Mouse (Mus musculus): ENCODE measurements around the gene Poldip2. TPM values are rescaled to one million over a fixed set of nuclear protein-coding genes. Genes with fewer than 3 reads are reported as not detected.
"Not testable (repeated sequence)": the region's sequence is repeated elsewhere in the genome, so short reads cannot be mapped to it uniquely, and the experiment has no call there.

The Poldip2 gene
- total and polyA plus RNA-seq, 2 experiments from 2014 or later, result 134 to 165 TPM

DNA sequence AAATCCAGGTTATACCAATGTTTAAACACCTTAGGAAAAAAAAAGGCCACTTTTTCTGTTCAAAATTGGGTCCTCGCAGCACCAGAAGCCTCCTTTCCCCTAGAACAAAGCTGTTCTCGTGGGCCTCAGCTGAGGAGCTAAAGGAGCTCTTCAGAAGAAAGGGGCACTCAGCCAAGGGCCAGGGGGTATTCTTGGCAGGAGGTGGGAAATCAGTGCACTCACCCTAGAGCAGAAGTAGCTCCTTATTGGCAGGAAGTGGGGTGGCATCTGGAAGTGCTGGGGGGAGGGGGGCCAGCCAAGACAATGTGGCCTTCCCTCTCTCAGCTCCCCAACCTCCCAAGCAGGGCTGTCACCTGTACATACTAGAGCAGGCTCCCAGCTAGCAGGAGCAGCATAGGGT, 12.8 kb downstream of the Poldip2 start:
- H3K36me3 ChIP-seq (ENCODE audit: insufficient read depth, low read length), result peaks cover 77% of the 10 kb centered on the region
- WGBS, result 41% methylated on average over 2 of the region's 2 CpGs
- peak; percentile 33; the same call in 1 of the 2 replicates for ATAC-seq

DNA sequence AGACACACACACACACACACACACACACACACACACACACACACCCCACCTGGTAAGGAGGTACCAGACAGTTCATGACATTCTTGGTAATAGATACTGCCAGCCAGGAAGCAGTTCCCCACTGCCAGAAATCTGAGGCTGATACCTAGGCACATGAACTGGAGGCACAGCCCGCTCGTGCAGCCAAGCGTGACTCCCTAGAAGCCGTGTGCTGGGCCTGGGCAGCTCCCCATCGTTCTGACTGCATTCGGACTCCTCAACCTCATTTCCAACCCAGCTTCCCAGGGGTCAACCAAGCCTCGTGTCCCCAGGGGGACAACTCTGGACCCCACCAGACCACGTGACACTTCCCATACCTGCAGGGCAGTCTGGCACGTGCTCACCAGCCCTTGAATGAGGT, 16.7 kb downstream of the Poldip2 start:
- 79% methylated on average over 9 of the region's 9 CpGs for WGBS

More for the DNA sequence above, 12.8 kb downstream of the Poldip2 start:
- peak; percentile 61 for DNase-seq (ENCODE audit: low spot score)
- Histone ChIP-seq H3K9me3 (ENCODE audit: low read length) (no peaks in the 10 kb centered on the region), H3K4me2 (ENCODE audit: low read depth, low read length) (no peak overlapping the region), H3K27me3 (ENCODE audit: insufficient read depth, low read length) (no peaks in the 10 kb centered on the region), H3K27ac (peak overlapping the region; percentile 26; the same call in 1 of the 2 replicates), H3K9ac (replicated peaks; ENCODE audit: low read length) (no peak overlapping the region), H3K4me3 (ENCODE audit: low read length) (no peak overlapping the region), H3K4me1 (ENCODE audit: insufficient read depth, low read length) (peaks cover 6% of the 10 kb centered on the region; the same call in 1 of the 2 replicates)
- no peak for TF ChIP-seq CTCF (IDR thresholded peaks at IDR 0.05; ENCODE audit: low read depth)

DNA sequence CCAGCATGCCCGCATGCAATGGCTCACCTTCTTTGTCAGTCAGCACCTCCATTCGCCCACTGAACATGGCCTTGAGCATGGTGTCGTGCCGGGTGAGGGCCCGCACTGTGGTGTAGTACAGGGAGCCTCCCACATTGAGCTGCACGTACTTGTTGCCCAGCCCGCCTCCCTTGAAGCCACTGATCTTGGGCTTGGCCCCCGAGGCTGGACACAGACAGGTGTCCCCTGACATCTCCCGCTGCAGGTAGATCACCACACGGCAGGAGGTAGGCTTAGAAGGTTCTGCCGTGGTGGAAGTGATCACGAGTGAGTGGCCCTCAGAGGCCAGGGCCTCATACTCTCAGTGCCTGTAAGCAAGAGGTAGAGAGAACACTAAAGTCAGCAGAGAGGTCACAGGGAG, 18.0 kb downstream of the Poldip2 start:
- peaks cover 5% of the 10 kb centered on the region for H3K4me1 ChIP-seq (ENCODE audit: insufficient read depth, low read length)
- H3K4me2 ChIP-seq (ENCODE audit: low read depth, low read length), result no peak overlapping the region
- 92% methylated on average over 12 of the region's 12 CpGs for WGBS
- no peak overlapping the region for H3K27ac ChIP-seq
- no peak overlapping the region for H3K9ac ChIP-seq (replicated peaks; ENCODE audit: low read length)
- H3K9me3 ChIP-seq (ENCODE audit: low read length), result no peaks in the 10 kb centered on the region
- no peak overlapping the region for H3K4me3 ChIP-seq (ENCODE audit: low read length)
- DNase-seq (ENCODE audit: low spot score) (no peak), ATAC-seq (no peak)
- TF ChIP-seq CTCF (IDR thresholded peaks at IDR 0.05; ENCODE audit: low read depth), result no peak
- no peaks in the 10 kb centered on the region for H3K27me3 ChIP-seq (ENCODE audit: insufficient read depth, low read length)
- H3K36me3 ChIP-seq (ENCODE audit: insufficient read depth, low read length), result peaks cover 41% of the 10 kb centered on the region

More for the DNA sequence above, 16.7 kb downstream of the Poldip2 start:
- Histone ChIP-seq H3K9me3 (ENCODE audit: low read length) (no peaks in the 10 kb centered on the region), H3K4me2 (ENCODE audit: low read depth, low read length) (no peak overlapping the region), H3K4me1 (ENCODE audit: insufficient read depth, low read length) (peaks cover 6% of the 10 kb centered on the region; the same call in 1 of the 2 replicates), H3K36me3 (ENCODE audit: insufficient read depth, low read length) (peaks cover 54% of the 10 kb centered on the region), H3K27ac (no peak overlapping the region), H3K9ac (replicated peaks; ENCODE audit: low read length) (no peak overlapping the region), H3K27me3 (ENCODE audit: insufficient read depth, low read length) (no peaks in the 10 kb centered on the region), H3K4me3 (ENCODE audit: low read length) (no peak overlapping the region)
- DNase-seq (ENCODE audit: low spot score) (no peak), ATAC-seq (no peak)
- TF ChIP-seq CTCF (IDR thresholded peaks at IDR 0.05; ENCODE audit: low read depth), result no peak

GRCm38 (mm10) chr11:78531046-78531445, 19.1 kb downstream of the Poldip2 start:
- Histone ChIP-seq H3K27me3 (ENCODE audit: insufficient read depth, low read length) (no peaks in the 10 kb centered on the region), H3K27ac (peak overlapping the region; percentile 34; the same call in 1 of the 2 replicates), H3K9me3 (ENCODE audit: low read length) (no peaks in the 10 kb centered on the region), H3K9ac (replicated peaks; ENCODE audit: low read length) (no peak overlapping the region), H3K4me3 (ENCODE audit: low read length) (no peak overlapping the region), H3K36me3 (ENCODE audit: insufficient read depth, low read length) (peaks cover 39% of the 10 kb centered on the region), H3K4me1 (ENCODE audit: insufficient read depth, low read length) (peaks cover 7% of the 10 kb centered on the region; the same call in 1 of the 2 replicates), H3K4me2 (ENCODE audit: low read depth, low read length) (no peak overlapping the region)
- ATAC-seq (no peak), DNase-seq (ENCODE audit: low spot score) (no peak)
- WGBS, result 82% methylated on average over 6 of the region's 6 CpGs
- TF ChIP-seq CTCF (IDR thresholded peaks at IDR 0.05; ENCODE audit: low read depth), result no peak

DNA sequence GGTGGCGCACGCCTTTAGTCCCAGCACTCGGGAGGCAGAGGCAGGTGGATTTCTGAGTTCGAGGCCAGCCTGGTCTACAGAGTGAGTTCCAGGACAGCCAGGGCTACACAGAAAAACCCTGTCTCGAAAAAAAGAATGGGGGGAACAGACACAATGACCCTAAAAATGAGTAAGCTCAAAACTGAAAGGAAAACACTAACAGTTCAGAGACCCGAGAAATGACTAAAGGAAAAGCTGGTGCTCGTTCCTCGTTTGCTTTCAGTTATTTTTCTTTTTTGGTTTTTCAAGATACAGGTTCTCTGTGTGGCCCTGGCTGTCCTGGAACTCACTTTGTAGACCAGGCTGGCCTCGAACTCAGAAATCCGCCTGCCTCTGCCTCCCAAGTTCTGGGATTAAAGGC, 19.5 kb downstream of the Poldip2 start:
- WGBS, result 85% methylated on average over 9 of the region's 10 CpGs
- not testable (repeated sequence) for H3K27ac ChIP-seq; H3K4me2 ChIP-seq (ENCODE audit: low read depth, low read length); DNase-seq (ENCODE audit: low spot score); H3K9me3 ChIP-seq (ENCODE audit: low read length); H3K27me3 ChIP-seq (ENCODE audit: insufficient read depth, low read length); H3K4me1 ChIP-seq (ENCODE audit: insufficient read depth, low read length); H3K9ac ChIP-seq (replicated peaks; ENCODE audit: low read length); ATAC-seq; H3K4me3 ChIP-seq (ENCODE audit: low read length)
- peaks cover 34% of the 10 kb centered on the region for H3K36me3 ChIP-seq (ENCODE audit: insufficient read depth, low read length)

DNA sequence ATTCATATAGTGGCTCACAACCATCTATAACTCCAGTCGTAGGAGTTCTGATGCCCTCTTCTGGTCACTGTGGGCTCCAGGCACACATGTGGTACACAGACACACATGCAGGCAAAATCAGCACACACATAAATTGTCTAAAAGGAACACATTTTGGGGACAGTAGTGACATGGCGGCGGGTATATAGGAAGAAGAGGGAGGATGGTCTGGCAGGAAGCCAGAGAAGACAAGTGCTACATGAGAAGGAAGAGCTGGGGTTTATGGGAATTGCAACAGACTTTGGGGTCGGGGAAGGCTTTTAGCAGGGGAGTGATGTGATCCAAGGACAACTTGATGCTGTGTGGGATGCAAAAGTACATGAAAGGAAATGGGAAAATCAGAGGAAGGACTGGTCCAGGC, 22.5 kb downstream of the Poldip2 start:
- peaks cover 8% of the 10 kb centered on the region for H3K36me3 ChIP-seq (ENCODE audit: insufficient read depth, low read length)
- peak overlapping the region; percentile 81 for H3K4me3 ChIP-seq (ENCODE audit: low read length)
- no peak overlapping the region for H3K27ac ChIP-seq
- peaks cover 21% of the 10 kb centered on the region; the same call in 1 of the 2 replicates for H3K4me1 ChIP-seq (ENCODE audit: insufficient read depth, low read length)
- WGBS, result 89% methylated on average over 4 of the region's 4 CpGs
- DNase-seq (ENCODE audit: low spot score), result no peak
- no peak overlapping the region for H3K9ac ChIP-seq (replicated peaks; ENCODE audit: low read length)
- H3K9me3 ChIP-seq (ENCODE audit: low read length), result no peaks in the 10 kb centered on the region
- H3K27me3 ChIP-seq (ENCODE audit: insufficient read depth, low read length), result no peaks in the 10 kb centered on the region
- peak; percentile 22 for TF ChIP-seq CTCF (IDR thresholded peaks at IDR 0.05; ENCODE audit: low read depth)
- ATAC-seq, result no peak
- peak overlapping the region; percentile 88 for H3K4me2 ChIP-seq (ENCODE audit: low read depth, low read length)

DNA sequence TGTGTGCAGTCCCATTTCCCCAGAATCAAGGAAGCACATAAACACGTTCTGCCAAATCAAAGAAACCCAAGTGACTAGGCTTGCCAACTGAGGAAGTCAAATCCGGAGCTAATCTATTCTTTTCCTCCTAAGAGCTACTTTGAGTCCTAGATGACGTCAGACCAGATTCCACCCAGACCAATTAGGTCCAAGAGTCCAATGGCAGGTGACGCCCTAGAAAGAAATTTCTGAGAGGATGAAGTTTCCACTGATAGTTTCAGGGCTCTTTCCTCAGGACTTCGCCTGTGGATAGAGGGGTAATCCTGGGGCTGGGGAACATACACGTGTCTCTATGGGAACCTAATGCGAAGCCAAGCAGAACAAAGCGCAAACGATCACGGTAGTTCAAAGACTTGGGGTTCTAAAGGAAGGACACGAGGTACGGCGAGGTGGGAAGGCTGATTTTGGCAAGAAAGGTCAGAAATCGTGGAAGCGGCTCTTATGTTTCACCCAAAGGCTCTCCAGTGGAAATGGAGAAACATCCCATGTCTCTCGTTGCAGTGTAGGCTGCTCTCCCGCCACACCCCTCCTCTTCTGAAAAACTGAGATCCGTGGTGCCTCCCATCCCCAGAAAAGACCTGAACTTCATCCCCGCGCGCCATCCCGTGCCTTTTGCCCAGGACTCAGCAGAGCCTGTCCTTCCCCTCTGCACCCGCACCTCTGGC, 23.5 kb downstream of the Poldip2 start:
- peak overlapping the region; percentile 91 for H3K27ac ChIP-seq
- no peak for TF ChIP-seq CTCF (IDR thresholded peaks at IDR 0.05; ENCODE audit: low read depth)
- ATAC-seq, result peak; percentile 68
- H3K36me3 ChIP-seq (ENCODE audit: insufficient read depth, low read length), result peaks cover 12% of the 10 kb centered on the region; the same call in 1 of the 2 replicates
- DNase-seq (ENCODE audit: low spot score), result peak; percentile 49
- under 1% methylated on average over 23 of the region's 23 CpGs for WGBS
- H3K4me2 ChIP-seq (ENCODE audit: low read depth, low read length), result peak overlapping the region; percentile 88
- peak overlapping the region; percentile 71 for H3K9ac ChIP-seq (replicated peaks; ENCODE audit: low read length)
- H3K27me3 ChIP-seq (ENCODE audit: insufficient read depth, low read length), result no peaks in the 10 kb centered on the region
- H3K4me3 ChIP-seq (ENCODE audit: low read length), result peak overlapping the region; percentile 81
- H3K4me1 ChIP-seq (ENCODE audit: insufficient read depth, low read length), result peaks cover 21% of the 10 kb centered on the region; the same call in 1 of the 2 replicates
- no peaks in the 10 kb centered on the region for H3K9me3 ChIP-seq (ENCODE audit: low read length)

Data from hindbrain, postnatal 0 days (tissue).